Mouse (Mus musculus): ENCODE data around the gene Sdk2. TPM values are rescaled to one million over a fixed set of nuclear protein-coding genes. Genes with fewer than 3 reads are reported as not detected.

Sdk2 gene
- total RNA-seq, 2 experiments from 2014 or later, result 6.1 to 9.2 TPM

DNA sequence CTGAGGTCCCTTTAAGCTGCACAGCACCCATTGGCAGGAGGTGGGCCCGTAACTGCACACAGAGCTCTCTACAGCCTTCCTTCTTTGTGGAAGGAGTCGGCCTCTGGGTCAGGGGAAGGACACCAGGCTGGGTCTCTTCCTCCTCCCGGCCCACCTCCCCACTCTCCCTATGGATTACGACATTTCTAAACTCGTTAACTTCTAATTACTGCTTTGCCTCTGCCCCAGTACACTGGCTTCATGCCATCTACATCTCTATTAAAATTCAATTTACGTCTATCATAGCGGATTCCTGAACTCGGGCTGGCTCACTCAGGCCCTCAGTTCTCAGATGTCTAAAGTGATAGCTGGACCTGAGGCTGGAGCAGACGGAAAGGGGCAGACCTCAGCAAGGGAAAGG lies 133.2 kb downstream of the Sdk2 start:
- no peak for DNase-seq (ENCODE audit: low spot score in 2 of 2)

DNA sequence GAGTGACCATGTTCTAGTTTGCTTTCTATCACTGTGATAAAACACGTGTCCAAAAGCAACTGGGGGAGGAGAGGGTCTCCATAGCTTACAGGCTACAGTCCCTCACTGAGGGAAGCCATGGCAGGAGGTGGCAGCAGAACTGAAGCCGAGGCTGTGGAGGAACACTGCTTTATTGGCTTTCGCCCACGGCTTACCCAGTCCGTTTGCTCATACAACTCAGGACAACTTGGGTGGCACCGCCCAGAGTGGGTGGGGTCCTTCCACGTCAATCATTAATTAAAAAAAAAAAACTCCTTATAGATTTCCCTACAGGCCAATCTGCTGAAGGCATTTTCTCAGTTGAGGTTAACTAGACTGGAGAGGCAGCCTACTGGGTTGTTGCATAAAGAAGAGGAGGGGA lies 133.9 kb downstream of the Sdk2 start:
- no peak for DNase-seq (ENCODE audit: low spot score in 2 of 2)

DNA sequence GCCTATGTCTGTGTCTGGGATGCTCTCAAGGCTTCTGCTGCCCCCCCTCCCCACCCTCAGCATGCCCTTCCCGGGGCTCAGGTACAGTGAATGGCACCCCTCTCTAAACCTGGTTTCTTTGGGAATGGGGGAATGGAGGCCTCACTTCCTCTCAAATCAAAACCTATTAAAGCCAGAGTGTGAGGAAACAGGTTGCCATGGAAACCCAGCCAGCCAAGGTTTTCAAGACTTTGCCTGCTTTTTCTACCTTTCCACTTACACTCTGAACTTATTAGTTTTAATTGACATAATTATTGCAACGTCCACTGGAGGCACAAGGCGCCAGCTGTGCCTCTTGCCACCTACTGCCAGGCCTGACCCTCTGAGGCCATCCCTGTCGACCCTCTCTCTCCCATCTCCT lies 135.1 kb downstream of the Sdk2 start:
- DNase-seq (ENCODE audit: low spot score in 2 of 2), result no peak

DNA sequence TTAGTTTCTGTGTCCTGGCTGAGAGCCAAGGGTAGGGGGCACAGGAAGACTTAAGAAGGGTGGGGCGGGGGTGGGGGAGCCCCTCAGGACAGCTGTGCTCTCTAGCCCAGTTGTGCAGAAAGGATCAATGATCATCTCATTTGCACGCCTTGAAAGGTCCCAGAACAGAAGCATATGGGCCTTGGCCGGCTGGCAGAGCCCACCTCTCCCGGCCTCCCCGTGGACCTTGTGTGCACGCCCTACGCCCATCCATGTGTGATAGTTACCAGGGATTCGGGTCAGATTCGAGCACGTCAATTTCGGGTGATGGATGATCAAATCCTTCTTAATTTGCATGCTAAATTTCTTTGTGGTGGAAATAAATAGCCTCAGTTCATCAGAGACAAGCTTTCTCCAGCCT lies 136.7 kb downstream of the Sdk2 start:
- DNase-seq (ENCODE audit: low spot score in 2 of 2), result no peak

DNA sequence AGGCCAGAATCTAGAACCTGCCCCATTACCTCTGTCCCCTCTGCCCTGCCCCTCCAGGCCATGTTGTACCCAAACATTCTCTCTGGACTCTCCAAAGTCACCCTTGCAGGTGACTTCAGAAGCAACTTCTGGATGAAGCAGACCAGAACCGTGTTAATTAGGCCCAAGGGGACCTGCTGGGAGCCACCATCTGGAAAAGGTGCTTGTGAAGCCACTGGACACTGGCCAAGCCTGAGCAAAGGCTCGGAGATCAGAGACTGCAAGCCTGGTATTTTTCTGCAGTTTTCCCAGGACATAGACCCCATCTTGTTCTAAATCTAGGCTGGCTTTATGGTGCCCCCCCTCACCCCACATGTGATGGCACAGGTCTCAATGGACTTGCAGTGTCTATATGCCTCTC lies 138.0 kb downstream of the Sdk2 start:
- DNase-seq (ENCODE audit: low spot score in 2 of 2), result no peak

DNA sequence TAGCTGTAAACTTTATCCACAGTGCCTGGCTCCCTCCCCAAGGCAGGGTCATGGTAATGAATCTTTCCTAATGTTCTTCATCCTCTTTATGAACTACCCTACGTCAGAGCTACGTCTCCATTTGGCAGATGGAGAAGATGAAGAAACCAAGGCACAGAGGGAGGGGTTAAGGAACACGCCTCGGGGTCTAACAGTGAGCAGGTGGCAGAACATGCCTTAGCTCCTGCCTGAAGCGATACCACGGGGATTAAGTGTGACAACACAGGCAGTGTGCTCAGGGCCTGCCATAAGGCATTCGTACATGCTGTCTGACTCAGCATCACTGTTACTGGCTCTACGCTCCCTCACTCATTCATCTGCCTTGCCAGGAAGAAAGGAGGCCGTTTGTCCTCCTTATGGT lies 138.6 kb downstream of the Sdk2 start:
- no peak for DNase-seq (ENCODE audit: low spot score in 2 of 2)

DNA sequence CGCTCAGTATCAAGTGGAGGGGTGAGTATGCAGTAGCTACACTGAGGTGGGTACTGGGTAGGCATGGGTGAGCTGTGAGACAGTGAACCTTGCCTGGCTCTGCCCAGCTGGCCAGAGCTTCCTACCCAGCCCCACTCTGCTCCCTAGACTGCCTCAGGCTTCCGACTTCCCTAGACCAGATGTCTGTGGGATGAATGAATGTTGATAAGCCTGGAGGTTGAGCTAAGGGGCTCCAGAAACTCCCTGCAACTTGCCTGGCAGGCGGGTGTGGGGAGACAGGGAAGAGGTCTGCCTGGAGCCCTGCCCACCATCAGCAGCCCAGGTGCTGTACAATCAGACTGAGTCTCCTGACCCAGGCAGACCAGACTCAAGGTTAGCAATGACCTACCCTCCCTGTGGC lies 139.0 kb downstream of the Sdk2 start:
- no peak for DNase-seq (ENCODE audit: low spot score in 2 of 2)

DNA sequence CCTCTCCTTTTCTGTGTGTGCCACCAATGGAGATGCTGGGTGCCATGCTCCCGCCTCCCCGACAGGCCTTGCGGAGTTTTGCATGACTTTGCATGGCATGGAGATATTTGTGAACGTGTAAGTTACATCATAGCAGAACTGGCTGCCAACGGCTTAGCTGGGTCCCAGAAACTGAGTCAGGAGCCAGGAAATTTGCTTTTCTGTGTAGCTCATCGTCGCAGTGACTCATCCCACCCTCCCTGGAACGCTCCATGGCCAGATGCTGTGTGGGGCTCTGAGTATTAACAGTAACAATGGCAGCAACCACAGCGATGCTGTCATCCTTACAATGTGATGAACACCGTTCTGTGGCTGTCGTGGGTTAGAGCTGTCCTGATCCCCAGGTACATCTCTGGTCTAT lies 139.6 kb downstream of the Sdk2 start:
- DNase-seq (ENCODE audit: low spot score in 2 of 2), result no peak

DNA sequence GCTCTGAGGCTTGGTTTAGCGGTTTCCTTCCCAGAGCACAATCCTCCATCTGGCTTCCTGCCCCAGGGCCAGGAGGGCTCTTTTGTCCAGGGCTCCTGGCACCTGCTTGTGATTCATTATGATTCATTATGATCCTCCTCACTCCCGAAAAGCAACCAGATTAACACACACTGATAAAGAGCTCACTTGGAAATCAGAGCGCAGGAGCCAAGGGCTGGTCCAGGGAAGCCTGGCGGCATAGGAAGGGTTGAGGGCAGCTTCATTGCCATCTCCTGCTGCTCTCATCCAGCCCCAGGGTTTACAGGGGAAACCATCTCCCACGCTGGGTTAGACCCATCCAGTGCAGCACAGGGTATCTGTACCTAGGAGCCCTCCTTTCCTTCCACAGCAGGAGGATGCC lies 143.7 kb downstream of the Sdk2 start:
- no peak for DNase-seq (ENCODE audit: low spot score in 2 of 2)

DNA sequence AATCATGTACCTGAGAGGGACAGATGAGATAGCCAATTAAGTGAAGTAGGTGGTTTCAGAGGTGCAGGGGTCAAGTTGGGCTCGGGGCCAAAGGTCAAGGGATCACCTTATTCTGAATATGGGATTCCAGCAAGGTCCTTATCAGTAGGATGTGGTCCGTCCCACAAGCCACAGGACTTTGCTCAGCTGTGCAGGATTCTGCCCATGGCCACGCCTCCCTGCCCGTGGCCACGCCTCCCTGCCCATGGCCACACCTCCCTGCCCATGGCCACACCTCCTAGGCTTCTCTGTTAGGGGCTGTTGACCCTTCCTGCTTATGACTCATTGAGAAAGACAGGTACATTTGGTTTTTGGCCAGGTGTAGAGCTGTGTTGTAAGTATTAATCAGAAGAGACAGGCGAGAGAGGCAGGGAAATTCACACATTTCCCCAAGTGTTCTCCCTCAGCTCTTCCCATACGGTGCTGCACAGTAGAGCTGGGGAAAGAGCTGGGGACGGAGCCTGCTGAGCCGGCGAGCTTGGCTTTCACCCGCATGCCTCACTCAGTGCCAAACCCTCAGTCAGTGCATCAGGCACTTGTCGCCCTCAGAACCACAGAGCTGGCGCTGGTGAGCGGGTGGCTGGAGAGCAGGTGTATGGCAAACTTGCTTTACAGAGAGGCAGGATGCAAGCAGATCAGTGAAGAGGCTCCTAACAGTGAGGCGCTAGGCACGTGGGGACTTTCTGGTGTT lies 163.6 kb downstream of the Sdk2 start:
- DNase-seq (ENCODE audit: low spot score in 2 of 2), result no peak

DNA sequence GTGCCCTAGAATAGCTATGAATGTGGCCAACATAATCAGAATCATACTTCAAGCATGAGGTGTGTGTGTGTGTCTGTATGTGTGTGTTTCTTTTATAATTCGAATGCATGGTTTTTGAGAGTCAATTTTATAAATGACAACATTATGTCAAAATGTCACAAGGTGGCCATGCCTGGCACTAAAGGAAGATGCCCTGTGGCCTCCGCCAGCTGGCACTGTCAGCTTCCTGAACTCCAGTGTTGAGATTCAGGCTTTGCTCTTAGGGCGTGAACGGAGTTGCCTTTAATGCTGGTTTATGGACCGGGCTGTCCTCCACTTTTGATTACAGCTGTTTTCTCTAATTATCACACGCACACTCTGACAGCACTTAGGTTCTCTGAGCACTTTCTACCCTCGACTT lies 164.9 kb downstream of the Sdk2 start:
- no peak for DNase-seq (ENCODE audit: low spot score in 2 of 2)

DNA sequence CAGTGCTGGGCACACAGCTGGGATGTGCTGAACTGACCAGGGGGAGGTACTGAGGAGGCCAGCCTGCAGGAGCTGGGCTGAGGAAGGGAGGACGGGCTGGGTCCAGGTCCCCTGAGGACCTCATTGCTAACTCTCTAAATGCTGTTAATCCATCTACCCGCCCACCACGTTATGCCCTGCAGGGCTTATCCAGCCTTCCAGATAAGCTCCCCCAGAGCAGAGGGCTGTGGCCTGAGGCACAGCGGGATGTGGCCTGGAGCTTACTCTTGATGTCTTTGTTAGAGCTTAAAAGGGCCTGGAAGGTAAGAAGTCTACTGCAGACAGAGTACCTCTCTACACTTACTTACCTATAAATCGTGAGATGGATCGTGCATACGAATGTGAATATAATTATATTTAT lies 168.2 kb downstream of the Sdk2 start:
- DNase-seq (ENCODE audit: low spot score in 2 of 2), result no peak

DNA sequence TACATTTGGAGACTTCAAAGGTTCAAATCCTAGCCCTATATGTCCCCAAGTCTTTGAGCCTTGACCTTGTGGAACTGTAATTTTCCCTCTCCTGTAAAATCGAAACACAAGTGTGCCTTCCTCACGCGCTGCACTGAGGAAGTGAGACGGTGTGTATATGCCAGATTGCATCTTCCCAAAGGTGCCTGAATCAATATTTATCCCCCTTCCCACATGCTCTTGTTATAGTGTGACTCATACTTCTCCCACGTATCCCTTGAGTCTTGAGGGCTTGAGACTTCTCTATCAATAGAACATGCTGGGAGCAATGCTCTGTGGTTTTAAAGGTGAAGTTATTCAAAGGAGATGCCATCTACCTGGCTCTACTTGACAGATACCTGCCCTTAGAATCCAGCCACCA lies 170.8 kb downstream of the Sdk2 start:
- no peak for DNase-seq (ENCODE audit: low spot score in 2 of 2)

DNA sequence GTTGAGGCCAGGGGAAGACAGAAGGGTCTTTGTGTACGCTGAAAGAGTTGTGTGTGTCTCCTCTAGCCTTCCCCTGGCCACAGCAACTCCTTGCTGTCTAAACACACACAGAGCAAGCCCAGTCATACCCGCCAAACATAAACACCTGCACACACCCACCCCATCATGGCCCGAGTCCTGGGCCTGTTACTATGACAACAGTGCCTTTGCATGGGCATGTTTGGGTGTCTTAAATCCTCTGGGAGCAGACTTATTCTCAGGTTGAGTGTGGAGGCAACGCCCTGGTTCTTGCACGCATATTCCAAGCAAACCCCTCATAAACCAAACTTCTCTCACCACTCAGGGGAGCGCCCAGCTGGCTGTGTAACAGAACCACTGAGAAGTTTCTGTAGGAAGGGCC lies 173.9 kb downstream of the Sdk2 start:
- DNase-seq (ENCODE audit: low spot score in 2 of 2), result no peak

DNA sequence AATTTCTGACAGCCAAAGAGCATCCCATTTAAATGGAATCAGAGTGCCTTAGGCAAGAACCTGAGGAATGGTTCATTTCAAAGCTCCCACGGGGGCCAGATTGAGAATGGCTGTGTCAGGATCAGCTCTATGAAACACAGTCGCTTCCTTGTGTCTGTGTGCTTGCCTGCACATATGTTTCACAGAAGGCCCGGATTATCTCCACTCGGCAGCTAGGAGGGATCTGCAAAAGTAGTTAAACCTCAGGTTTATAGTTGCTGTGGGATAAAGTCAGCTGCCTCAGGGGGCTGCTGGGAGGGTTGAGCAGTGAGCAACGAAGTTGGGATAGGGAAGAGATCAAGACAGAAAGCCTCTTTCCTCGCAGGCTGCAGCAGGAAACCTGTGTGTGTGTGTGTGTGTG lies 174.8 kb downstream of the Sdk2 start:
- DNase-seq (ENCODE audit: low spot score in 2 of 2), result no peak

DNA sequence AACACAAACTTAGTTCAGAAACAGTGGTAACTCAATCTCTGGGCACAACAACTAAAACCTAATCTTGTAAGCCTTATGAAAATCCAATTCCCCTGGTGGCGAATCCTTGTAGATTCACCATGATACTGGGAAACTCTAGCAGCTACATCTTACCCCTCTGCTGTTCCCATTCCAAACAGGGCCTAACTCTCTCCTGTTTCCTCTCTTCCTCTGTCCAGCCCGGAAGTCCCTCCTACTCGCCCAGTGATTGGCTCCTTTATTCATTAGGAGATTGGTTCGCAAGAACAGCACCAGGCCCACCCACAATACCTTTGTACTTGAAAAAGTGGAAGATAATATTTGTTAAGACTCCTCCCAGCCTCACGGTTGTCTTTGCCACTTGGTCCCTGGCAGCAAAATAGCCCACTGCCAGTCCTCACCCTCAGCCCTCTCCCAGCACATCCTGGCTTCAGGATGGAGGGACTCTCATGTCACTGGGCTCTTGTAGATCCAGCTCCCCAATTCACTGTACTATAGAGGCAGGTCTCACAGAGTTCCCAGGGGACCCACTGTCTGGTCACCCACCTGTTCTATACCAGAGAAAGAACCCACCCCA lies 178.6 kb downstream of the Sdk2 start:
- DNase-seq (ENCODE audit: low spot score in 2 of 2), result no peak

DNA sequence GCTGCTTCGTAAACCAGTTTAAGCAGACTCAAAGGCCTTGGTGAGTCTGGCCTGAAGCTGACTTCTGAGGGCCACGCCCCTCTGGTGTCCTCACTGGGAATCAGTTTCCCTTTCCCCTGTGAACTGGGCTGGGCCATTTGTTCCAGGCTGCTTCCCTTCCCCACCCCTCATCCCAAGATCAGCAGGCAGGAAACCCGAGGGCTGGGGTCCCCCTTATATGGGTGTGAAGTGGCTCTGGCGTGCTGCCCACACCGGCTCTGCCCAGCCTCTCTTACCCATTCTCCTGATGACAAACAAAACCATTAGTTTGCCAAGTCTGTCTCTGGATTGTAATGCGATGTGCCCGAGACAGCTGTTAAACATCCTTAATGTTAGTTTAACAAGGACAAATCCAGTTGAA lies 180.5 kb downstream of the Sdk2 start:
- no peak for DNase-seq (ENCODE audit: low spot score in 2 of 2)

DNA sequence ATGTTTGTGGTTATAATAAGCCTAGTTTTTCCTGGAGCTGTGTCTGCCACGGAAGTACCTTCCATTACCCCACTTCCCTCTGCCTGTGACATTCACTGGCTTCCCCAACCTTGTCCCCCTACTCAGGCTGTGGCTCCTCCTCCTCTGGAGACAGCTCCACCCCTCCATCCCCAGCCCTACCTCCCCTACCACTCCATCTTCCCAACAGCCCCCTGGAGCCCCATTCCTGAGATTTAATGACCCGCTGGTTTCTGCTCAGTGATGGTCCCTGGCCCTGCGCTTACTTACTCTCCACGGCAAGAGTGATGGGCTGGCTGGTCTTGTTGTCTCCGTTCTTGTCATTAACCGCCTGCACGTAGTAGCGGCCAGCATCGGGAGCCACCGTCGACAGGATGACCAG lies 181.9 kb downstream of the Sdk2 start:
- no peak for DNase-seq (ENCODE audit: low spot score in 2 of 2)

DNA sequence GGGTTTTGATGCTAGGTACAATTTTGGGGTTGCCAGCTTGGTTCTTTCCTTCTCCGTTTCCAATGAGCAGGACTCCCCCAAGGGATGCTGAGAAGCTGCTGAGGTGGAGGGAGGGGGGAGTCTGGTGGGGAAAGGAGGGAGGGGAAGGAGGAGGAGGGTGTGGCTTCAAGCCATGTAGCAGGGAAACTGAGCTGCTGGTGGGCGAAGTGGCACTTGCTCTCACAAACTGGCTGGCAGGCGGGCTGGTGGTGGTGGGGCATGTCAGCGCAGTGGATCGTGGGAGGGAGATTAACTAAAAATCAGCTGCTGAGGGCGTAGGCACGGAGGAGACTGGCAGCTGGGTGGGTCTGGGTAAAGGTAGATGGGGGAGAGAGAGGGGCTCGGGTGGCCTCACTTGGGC lies 183.8 kb downstream of the Sdk2 start:
- DNase-seq (ENCODE audit: low spot score in 2 of 2), result no peak

DNA sequence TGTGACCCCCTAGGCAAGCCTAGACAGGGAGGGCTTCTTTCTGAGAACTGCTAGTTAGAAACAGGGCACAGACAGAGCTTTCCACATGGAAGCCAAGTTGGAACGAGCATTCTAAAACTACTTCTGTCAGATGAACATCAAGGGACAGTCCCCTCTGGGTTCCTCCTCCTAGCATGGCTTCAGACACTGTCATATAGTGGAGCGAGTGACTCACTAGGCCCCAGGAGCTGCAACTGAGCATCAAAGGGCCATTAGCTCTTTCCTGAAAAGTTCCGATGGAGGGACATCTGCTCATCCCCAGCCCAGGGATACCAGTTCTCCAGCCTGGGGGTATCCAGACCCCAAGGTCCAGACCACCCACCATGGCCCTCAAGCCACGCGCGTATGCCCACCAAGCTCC lies 185.0 kb downstream of the Sdk2 start:
- DNase-seq (ENCODE audit: low spot score in 2 of 2), result no peak

DNA sequence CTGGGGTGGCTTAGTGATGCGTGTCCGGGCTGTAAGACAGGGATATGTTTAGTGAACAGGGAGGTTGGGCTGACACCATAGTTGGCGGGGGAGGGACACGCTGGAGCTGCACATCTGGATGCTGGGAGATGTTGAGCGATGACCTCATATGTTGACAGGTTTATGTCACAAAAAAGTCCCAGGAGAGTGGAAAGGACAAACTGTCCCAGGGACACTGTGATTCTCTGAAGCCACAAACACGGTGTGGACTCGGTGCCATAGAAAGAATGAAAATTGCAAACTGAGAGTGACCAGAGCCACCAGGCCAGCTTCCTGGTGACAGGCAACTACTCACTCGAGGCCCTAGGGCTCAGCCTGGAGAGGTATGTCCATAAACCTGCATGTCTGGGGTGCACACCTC lies 199.8 kb downstream of the Sdk2 start:
- DNase-seq (ENCODE audit: low spot score in 2 of 2), result no peak

DNA sequence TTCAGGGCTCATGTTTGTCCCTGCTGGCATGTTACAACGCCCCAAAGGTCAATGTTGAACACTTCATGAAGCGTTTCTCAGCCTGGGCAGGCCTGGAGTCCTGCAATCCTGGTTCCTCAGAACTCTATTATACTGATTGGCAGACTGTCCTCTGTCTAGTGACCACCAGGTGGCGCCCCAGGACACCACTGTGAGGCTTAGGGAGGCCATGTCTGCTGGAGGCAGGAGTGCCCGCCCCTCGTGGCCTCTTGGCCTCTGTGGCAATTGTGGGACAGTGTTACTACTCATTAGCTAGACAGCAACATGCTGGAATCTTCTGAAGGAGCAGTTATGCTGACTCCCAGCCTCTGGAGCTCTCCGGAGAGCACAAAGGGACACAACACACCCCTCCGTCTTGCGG lies 201.2 kb downstream of the Sdk2 start:
- DNase-seq (ENCODE audit: low spot score in 2 of 2), result peak; percentile 79 to 87

DNA sequence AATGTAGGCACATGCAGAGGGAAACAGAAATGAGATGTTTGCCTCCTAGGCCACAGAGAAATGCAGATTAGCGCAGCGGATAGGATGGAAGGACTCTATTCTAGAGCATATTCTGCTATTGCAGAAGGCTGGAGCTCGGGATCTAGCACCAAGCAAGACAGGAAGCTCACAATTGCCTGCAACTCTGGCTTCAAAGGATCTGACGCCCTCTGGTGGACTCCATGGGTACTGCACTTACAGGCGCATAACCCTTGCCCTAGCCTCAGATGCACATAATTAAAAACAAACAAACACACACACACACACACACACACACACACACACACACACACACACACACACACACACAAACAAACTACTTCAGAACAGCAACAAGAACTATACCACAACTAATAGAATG lies 203.4 kb downstream of the Sdk2 start:
- no peak for DNase-seq (ENCODE audit: low spot score in 2 of 2)
